Mouse (Mus musculus): ENCODE results near the gene 4930556J24Rik. TPM values are rescaled to one million over a fixed set of nuclear protein-coding genes. Genes with fewer than 3 reads are reported as not detected.

4930556J24Rik gene
- total and polyA plus RNA-seq, 3 experiments: 0.16 TPM; not detected in 2

GRCm38 (mm10) chr11:3946386-3946785 lies 30.2 kb downstream of the 4930556J24Rik start:
- no peak overlapping the region for H3K4me3 ChIP-seq (ENCODE audit: low read depth, low read length)
- no peak for DNase-seq (ENCODE audit: low spot score)
- TF ChIP-seq GATA1 (IDR thresholded peaks at IDR 0.05; ENCODE audit: borderline replicate concordance, low read length) (no peak), GATA2 (IDR thresholded peaks at IDR 0.05; ENCODE audit: borderline replicate concordance, low read depth, low read length) (no peak), CTCF (IDR thresholded peaks at IDR 0.05; ENCODE audit: low read depth, low read length) (no peak), TAL1 (conservative IDR thresholded peaks at IDR 0.05; ENCODE audit: low read depth, low read length) (no peak)
- no peak for ATAC-seq (ENCODE audit: extremely low read depth, insufficient number of reproducible peaks, low FRiP score, poor library complexity, severe bottlenecking)
- no peaks in the 10 kb centered on the region for H3K36me3 ChIP-seq (replicated peaks)
- H3K4me1 ChIP-seq (ENCODE audit: insufficient read depth, low read depth, low read length): no peaks in the 10 kb centered on the region
- peaks cover 6% of the 10 kb centered on the region; the same call in 1 of the 2 replicates for H3K27me3 ChIP-seq (ENCODE audit: insufficient read depth, low read length)
- no peaks in the 10 kb centered on the region for H3K9me3 ChIP-seq (replicated peaks)

GRCm38 (mm10) chr11:3941371-3941770 lies 35.2 kb downstream of the 4930556J24Rik start:
- Histone ChIP-seq H3K4me1 (ENCODE audit: insufficient read depth, low read depth, low read length) (no peaks in the 10 kb centered on the region), H3K4me3 (ENCODE audit: low read depth, low read length) (no peak overlapping the region), H3K27me3 (ENCODE audit: insufficient read depth, low read length) (peaks cover 18% of the 10 kb centered on the region; the same call in 1 of the 2 replicates), H3K9me3 (replicated peaks) (no peaks in the 10 kb centered on the region), H3K36me3 (replicated peaks) (no peaks in the 10 kb centered on the region)
- DNase-seq (ENCODE audit: low spot score): no peak
- ATAC-seq (ENCODE audit: extremely low read depth, insufficient number of reproducible peaks, low FRiP score, poor library complexity, severe bottlenecking): no peak
- TF ChIP-seq POLR2AphosphoS5 (IDR thresholded peaks at IDR 0.05; ENCODE audit: insufficient replicate concordance, low read depth, low read length) (no peak), TAL1 (conservative IDR thresholded peaks at IDR 0.05; ENCODE audit: low read depth, low read length) (no peak), GATA1 (IDR thresholded peaks at IDR 0.05; ENCODE audit: borderline replicate concordance, low read length) (no peak), CTCF (IDR thresholded peaks at IDR 0.05; ENCODE audit: low read depth, low read length) (no peak)

GRCm38 (mm10) chr11:3937321-3937874 lies 39.2 kb downstream of the 4930556J24Rik start:
- no peaks in the 10 kb centered on the region for H3K4me1 ChIP-seq (ENCODE audit: insufficient read depth, low read depth, low read length)
- TF ChIP-seq CTCF (IDR thresholded peaks at IDR 0.05; ENCODE audit: low read depth, low read length) (no peak), GATA2 (IDR thresholded peaks at IDR 0.05; ENCODE audit: borderline replicate concordance, low read depth, low read length) (no peak), GATA1 (IDR thresholded peaks at IDR 0.05; ENCODE audit: borderline replicate concordance, low read length) (no peak), TAL1 (conservative IDR thresholded peaks at IDR 0.05; ENCODE audit: low read depth, low read length) (no peak), POLR2AphosphoS5 (IDR thresholded peaks at IDR 0.05; ENCODE audit: insufficient replicate concordance, low read depth, low read length) (no peak)
- DNase-seq (ENCODE audit: low spot score) (no peak), ATAC-seq (ENCODE audit: extremely low read depth, insufficient number of reproducible peaks, low FRiP score, poor library complexity, severe bottlenecking) (no peak)
- no peaks in the 10 kb centered on the region for H3K36me3 ChIP-seq (replicated peaks)
- no peak overlapping the region for H3K4me3 ChIP-seq (ENCODE audit: low read depth, low read length)
- peaks cover 22% of the 10 kb centered on the region for H3K27me3 ChIP-seq (ENCODE audit: insufficient read depth, low read length)
- H3K9me3 ChIP-seq (replicated peaks): no peaks in the 10 kb centered on the region

GRCm38 (mm10) chr11:3936318-3936717 lies 40.3 kb downstream of the 4930556J24Rik start:
- Histone ChIP-seq H3K36me3 (replicated peaks) (no peaks in the 10 kb centered on the region), H3K4me1 (ENCODE audit: insufficient read depth, low read depth, low read length) (peaks cover 7% of the 10 kb centered on the region), H3K4me3 (ENCODE audit: low read depth, low read length) (no peak overlapping the region), H3K9me3 (replicated peaks) (no peaks in the 10 kb centered on the region), H3K27me3 (ENCODE audit: insufficient read depth, low read length) (peaks cover 24% of the 10 kb centered on the region)
- no peak for DNase-seq (ENCODE audit: low spot score)
- ATAC-seq (ENCODE audit: extremely low read depth, insufficient number of reproducible peaks, low FRiP score, poor library complexity, severe bottlenecking): no peak
- TF ChIP-seq GATA1 (IDR thresholded peaks at IDR 0.05; ENCODE audit: borderline replicate concordance, low read length): no peak
- no peak for TF ChIP-seq POLR2AphosphoS5 (IDR thresholded peaks at IDR 0.05; ENCODE audit: insufficient replicate concordance, low read depth, low read length)
- TF ChIP-seq TAL1 (conservative IDR thresholded peaks at IDR 0.05; ENCODE audit: low read depth, low read length): no peak
- TF ChIP-seq CTCF (IDR thresholded peaks at IDR 0.05; ENCODE audit: low read depth, low read length): no peak

- Histone ChIP-seq H3K36me3 (replicated peaks) (no peaks in the 10 kb centered on the region), H3K9me3 (replicated peaks) (no peaks in the 10 kb centered on the region), H3K4me3 (ENCODE audit: low read depth, low read length) (no peak overlapping the region), H3K27me3 (ENCODE audit: insufficient read depth, low read length) (peaks cover 22% of the 10 kb centered on the region), H3K4me1 (ENCODE audit: insufficient read depth, low read depth, low read length) (peaks cover 8% of the 10 kb centered on the region)
- DNase-seq (ENCODE audit: low spot score) (no peak), ATAC-seq (ENCODE audit: extremely low read depth, insufficient number of reproducible peaks, low FRiP score, poor library complexity, severe bottlenecking) (no peak)
- TF ChIP-seq GATA2 (IDR thresholded peaks at IDR 0.05; ENCODE audit: borderline replicate concordance, low read depth, low read length) (no peak), POLR2AphosphoS5 (IDR thresholded peaks at IDR 0.05; ENCODE audit: insufficient replicate concordance, low read depth, low read length) (no peak), CTCF (IDR thresholded peaks at IDR 0.05; ENCODE audit: low read depth, low read length) (no peak), TAL1 (conservative IDR thresholded peaks at IDR 0.05; ENCODE audit: low read depth, low read length) (no peak), GATA1 (IDR thresholded peaks at IDR 0.05; ENCODE audit: borderline replicate concordance, low read length) (no peak)
Observed at GRCm38 (mm10) chr11:3935135-3935534, 41.4 kb downstream of the 4930556J24Rik start.

GRCm38 (mm10) chr11:3933756-3934285 lies 42.8 kb downstream of the 4930556J24Rik start:
- no peak for TF ChIP-seq TAL1 (conservative IDR thresholded peaks at IDR 0.05; ENCODE audit: low read depth, low read length)
- TF ChIP-seq GATA1 (IDR thresholded peaks at IDR 0.05; ENCODE audit: borderline replicate concordance, low read length): no peak
- no peak for TF ChIP-seq CTCF (IDR thresholded peaks at IDR 0.05; ENCODE audit: low read depth, low read length)
- no peak for TF ChIP-seq GATA2 (IDR thresholded peaks at IDR 0.05; ENCODE audit: borderline replicate concordance, low read depth, low read length)
- TF ChIP-seq POLR2AphosphoS5 (IDR thresholded peaks at IDR 0.05; ENCODE audit: insufficient replicate concordance, low read depth, low read length): no peak
- Histone ChIP-seq H3K9me3 (replicated peaks) (no peaks in the 10 kb centered on the region), H3K4me1 (ENCODE audit: insufficient read depth, low read depth, low read length) (peaks cover 8% of the 10 kb centered on the region), H3K4me3 (ENCODE audit: low read depth, low read length) (no peak overlapping the region), H3K36me3 (replicated peaks) (no peaks in the 10 kb centered on the region), H3K27me3 (ENCODE audit: insufficient read depth, low read length) (peaks cover 22% of the 10 kb centered on the region)
- ATAC-seq (ENCODE audit: extremely low read depth, insufficient number of reproducible peaks, low FRiP score, poor library complexity, severe bottlenecking) (no peak), DNase-seq (ENCODE audit: low spot score) (no peak)

Measured in G1E (cell line).